Mouse (Mus musculus): ENCODE results near the gene Rnf187. TPM values are rescaled to one million over a fixed set of nuclear protein-coding genes. Genes with fewer than 3 reads are reported as not detected.

Rnf187 gene
- total RNA-seq, 2 experiments from 2014 or later: 445 to 469 TPM

- Histone ChIP-seq H3K4me3 (peak overlapping the region; percentile 71), H3K27ac (peak overlapping the region; percentile 98)
- no peak for DNase-seq (ENCODE audit: extremely low spot score in 1 of 2, low spot score in 2 of 2)
- TF ChIP-seq CTCF (IDR thresholded peaks at IDR 0.05): no peak; the same call in none of the 2 replicates
- intact Hi-C loops (cut with DNase I): no loop called here
Observed at GRCm38 (mm10) chr11:58953351-58954169, 14.8 kb upstream of the Rnf187 start.

GRCm38 (mm10) chr11:58951210-58951609, 12.5 kb upstream of the Rnf187 start:
- no peak for TF ChIP-seq CTCF (IDR thresholded peaks at IDR 0.05)
- H3K4me3 ChIP-seq: no peak overlapping the region
- peak overlapping the region; percentile 12; the same call in 1 of the 2 replicates for H3K27ac ChIP-seq
- no peak for DNase-seq (ENCODE audit: extremely low spot score in 1 of 2, low spot score in 2 of 2)
- intact Hi-C loops (cut with DNase I): no loop called here

DNA sequence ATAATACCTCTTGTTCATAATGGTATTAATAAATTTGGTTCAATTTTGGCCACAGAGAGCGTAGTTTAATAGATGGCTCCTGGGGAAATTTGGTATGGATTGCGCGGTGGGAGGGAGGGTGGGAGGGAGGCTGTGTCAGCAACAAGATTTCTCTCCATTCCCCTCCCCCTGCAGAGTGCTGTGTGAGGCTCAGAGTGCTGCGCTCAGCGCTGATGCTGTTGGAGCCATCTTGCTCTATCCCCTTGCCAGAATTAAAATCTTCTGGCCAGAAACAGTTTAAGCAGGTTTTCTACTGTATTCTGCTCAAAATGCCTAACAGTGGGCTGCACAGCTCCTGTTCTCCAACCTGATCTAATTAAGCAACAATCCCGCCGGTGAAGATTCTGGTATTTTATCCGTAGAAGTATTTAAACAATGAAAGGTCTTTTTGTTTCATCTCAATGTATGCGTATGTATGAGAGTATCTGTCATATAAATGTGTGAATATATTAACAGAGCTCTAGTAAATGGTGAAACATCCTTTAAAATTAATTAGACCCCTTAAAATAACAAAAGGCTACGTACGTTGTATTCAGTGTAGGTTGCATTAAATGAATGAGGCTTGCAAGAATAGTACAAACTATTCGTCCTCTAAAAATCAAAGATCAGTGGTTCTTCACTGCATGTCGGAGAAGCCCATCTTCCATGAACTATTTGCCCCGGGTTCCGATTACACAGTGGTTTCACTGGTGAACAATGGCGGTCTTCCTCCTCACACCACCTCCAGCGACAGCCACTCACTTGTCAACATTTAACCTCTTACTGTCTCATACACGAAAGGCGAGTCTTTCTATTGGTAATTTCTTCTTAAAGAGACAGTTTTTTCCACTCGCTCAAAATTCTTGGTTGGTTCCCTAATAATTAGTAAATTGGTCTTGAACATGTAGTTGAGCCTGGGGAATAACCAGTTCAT, 11.0 kb upstream of the Rnf187 start:
- Histone ChIP-seq H3K4me3 (peak overlapping the region; percentile 67), H3K27ac (peak overlapping the region; percentile 96)
- TF ChIP-seq CTCF (IDR thresholded peaks at IDR 0.05): no peak
- intact Hi-C loops (cut with DNase I): no loop called here
- DNase-seq (ENCODE audit: extremely low spot score in 1 of 2, low spot score in 2 of 2): peak in 1 of 2 experiments; percentile 59

DNA sequence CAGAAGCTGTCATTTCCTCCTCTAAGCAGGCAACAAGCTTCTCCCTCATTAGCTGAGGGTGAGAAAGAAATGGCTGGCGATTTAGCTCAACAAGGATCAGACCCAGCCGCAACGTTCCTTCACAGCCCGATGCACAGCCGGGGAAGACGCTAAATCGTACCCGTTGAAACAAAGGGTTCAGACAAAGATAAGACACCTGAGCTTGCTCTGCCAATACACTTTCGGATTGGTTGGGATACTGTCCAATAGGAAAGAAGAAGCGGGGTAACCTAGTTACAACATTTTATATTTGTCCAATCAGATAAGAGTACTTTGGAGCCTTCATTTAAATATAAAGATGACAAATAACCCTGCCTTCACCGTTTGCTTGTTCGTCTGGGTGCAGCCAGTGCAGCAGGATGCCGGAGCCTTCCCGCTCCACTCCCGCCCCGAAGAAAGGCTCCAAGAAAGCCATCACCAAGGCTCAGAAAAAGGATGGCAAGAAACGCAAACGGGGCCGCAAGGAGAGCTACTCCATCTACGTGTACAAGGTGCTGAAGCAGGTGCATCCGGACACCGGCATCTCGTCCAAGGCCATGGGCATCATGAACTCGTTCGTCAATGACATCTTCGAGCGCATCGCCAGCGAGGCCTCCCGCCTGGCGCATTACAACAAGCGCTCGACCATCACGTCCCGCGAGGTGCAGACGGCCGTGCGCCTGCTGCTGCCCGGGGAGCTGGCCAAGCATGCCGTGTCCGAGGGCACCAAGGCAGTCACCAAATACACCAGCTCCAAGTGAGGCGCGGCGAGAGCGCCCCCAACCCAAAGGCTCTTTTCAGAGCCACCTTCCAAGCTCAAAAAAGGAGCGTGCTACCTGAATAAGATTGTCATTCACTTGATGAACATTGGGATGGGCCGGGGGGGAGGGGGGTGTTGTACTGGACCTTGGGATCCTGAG, 10.1 kb upstream of the Rnf187 start, which contains the start of gene Hist3h2ba:
Gene Hist3h2ba (plus strand): TSS at position 379 of the 938 bp plus-strand sequence.
- H3K27ac ChIP-seq: peak within 1 kb of the TSS; percentile 96
- peak; percentile 77 to 78 for DNase-seq (ENCODE audit: extremely low spot score in 1 of 2, low spot score in 2 of 2)
- intact Hi-C loops (cut with DNase I): no loop called here
- no peak for TF ChIP-seq CTCF (IDR thresholded peaks at IDR 0.05)
- peak within 1 kb of the TSS; percentile 67 for H3K4me3 ChIP-seq

DNA sequence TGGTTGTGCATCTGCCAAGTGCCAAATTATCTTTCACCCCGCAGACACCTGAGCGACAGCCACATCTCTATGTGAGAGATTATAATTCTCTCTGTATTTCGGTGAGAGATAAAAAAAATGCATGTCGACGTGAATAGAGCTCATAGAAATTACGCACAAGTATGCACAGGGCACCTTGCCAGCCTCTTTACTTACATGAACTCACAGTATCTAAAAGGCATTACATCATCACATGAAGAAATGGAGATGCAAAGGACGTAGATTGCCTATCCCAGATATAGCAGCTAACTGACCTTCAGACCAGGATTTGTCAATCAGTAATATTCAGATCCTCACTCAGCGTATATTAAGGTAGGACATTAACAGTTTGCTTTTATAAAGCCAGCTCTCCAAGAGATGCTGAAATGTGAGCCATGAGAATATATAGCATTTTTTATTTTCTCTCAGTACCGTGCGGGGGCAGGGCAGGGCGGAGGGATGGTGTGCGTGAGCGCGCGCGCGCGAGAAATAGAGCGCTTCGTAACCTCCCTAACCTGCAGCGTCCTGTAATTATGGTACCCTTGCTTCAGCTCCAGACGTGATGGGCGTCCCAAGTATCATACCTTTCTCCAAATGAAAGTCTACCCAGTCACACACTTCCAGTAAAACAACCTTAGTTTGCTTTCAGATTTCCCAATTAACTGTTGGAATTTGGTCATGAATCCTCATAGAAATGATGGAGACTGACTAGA, 9.2 kb upstream of the Rnf187 start:
- TF ChIP-seq CTCF (IDR thresholded peaks at IDR 0.05): no peak

GRCm38 (mm10) chr11:58947306-58947705, 8.6 kb upstream of the Rnf187 start:
- TF ChIP-seq CTCF (IDR thresholded peaks at IDR 0.05): no peak
- Histone ChIP-seq H3K27ac (peak overlapping the region; percentile 89), H3K4me3 (no peak overlapping the region; the same call in 1 of the 2 replicates)
- intact Hi-C loops (cut with DNase I): no loop called here
- no peak for DNase-seq (ENCODE audit: extremely low spot score in 1 of 2, low spot score in 2 of 2)

More for the DNA sequence above, 9.2 kb upstream of the Rnf187 start:
- Histone ChIP-seq H3K4me3 (peak overlapping the region; percentile 67), H3K27ac (peak overlapping the region; percentile 89)
- peak; percentile 63 to 76 for DNase-seq (ENCODE audit: extremely low spot score in 1 of 2, low spot score in 2 of 2)
- intact Hi-C loops (cut with DNase I): no loop called here

DNA sequence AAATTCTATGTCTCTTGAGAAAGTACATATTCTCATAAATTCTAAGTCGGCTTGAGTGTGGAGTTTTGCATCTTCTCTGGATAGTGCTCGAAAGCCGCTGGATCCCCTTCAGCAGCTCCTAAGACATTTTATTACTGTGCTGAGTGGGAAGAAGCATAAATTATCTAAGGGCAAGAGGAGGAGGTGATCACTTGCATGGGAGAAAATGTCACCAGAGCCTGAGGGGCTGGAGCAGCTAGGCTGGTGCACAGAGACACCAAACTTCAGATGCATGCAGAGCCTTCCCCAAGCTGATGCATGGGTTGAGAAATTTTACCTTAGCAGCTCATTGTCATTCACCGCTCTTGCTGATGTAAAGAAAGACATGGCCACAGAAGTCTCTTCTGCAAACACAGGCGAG, 5.4 kb upstream of the Rnf187 start:
- intact Hi-C loops (cut with DNase I): no loop called here

DNA sequence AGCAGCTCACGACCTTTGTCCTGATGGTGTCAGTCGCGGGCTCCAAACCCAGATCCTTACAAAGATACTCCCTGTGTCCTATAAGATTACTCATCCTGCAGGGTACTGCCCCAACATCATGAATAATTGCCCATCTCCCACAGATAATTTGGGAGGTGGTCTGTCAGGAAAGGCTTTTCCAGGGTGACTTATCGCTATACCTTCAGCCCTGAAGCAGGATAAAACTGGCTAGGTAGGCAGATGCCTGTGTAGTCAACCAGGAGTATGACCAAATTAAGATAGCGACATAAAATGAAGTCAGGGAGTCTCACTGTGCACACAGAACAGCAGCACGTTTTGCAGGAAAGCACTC, 348 bp upstream of the Rnf187 start:
- TF ChIP-seq CTCF (IDR thresholded peaks at IDR 0.05): no peak
- DNase-seq (ENCODE audit: extremely low spot score in 1 of 2, low spot score in 2 of 2): no peak
- Histone ChIP-seq H3K27ac (peak overlapping the region; percentile 94), H3K4me3 (peak overlapping the region; percentile 97)
- intact Hi-C loops (cut with DNase I): loop anchor here (2.0 kb wide), 1 partner anchor 22 kb away; no protein-coding TSS in a partner anchor

More for the DNA sequence above, 5.4 kb upstream of the Rnf187 start:
- DNase-seq (ENCODE audit: extremely low spot score in 1 of 2, low spot score in 2 of 2): no peak
- TF ChIP-seq CTCF (IDR thresholded peaks at IDR 0.05): no peak
- Histone ChIP-seq H3K4me3 (no peak overlapping the region), H3K27ac (no peak overlapping the region)

DNA sequence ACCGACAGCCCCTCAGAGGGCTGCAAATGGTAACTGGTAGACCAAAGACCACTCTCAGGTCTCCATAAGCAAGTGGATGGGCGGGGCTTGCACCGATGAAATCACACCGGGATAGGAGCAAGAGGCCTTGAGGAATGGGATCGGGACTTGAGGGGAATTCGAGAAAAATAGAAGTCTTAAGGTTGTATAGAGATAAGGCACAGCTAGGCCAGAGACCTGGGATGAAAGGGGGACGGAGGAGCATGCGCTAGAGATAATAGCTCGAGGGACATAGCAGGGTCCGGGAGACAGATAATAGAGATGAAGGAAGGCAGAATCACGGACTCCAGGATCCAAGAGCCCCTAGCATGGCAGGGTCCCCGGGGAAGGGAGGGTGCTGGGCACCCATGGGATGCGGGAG, 807 bp downstream of the Rnf187 start:
- intact Hi-C loops (cut with DNase I): loop anchor here (2.0 kb wide), 1 partner anchor 23 kb away; no protein-coding TSS in a partner anchor
- peak overlapping the region; percentile 97 for H3K4me3 ChIP-seq
- peak overlapping the region; percentile 94 for H3K27ac ChIP-seq
- TF ChIP-seq CTCF (IDR thresholded peaks at IDR 0.05): no peak
- no peak for DNase-seq (ENCODE audit: extremely low spot score in 1 of 2, low spot score in 2 of 2)

DNA sequence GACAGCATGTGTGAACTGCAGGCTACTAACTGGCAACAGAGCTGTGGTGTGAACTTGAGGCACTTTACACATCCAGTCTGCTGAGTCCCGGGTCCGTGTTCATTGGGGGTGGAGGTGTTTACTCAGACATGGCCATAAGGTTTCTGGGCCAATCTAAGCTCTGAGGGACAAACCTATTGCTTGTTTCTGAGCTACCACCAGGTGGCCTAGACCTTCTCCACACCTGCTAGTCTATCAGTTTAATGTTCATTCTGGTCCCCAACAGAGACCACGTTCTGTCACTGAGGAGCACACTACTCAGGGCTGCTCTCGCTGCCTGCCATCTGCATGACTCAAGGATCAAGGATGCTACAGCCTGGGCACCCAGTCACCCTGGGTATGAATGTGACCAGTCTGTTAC, 7.1 kb downstream of the Rnf187 start:
- no peak overlapping the region for H3K27ac ChIP-seq
- intact Hi-C loops (cut with DNase I): no loop called here
- TF ChIP-seq CTCF (IDR thresholded peaks at IDR 0.05): peak; percentile 17; the same call in 1 of the 2 replicates

More for the DNA sequence above, 7.1 kb downstream of the Rnf187 start:
- H3K4me3 ChIP-seq: no peak overlapping the region
- no peak for DNase-seq (ENCODE audit: extremely low spot score in 1 of 2, low spot score in 2 of 2)

Measured in left cerebral cortex, adult 2 months (tissue).